Mouse (Mus musculus) embryonic facial prominence, embryonic 12.5 days (tissue): ENCODE measurements around the gene Ahnak. TPM values are rescaled to one million over a fixed set of nuclear protein-coding genes. Genes with fewer than 3 reads are reported as not detected.
A peak's percentile ranks its signal among the peaks of the same experiment; 100 is the strongest.
"Not testable (repeated sequence)": the region's sequence is repeated elsewhere in the genome, so short reads cannot be mapped to it uniquely, and the experiment has no call there.

Experiments used
- ATAC-seq: fragments of 200-750 bp; cut with Nextera tagmentation; 2 replicates; pipeline ENCODE4 v1.8.0; 2017; ENCODE audit not compliant: insufficient number of reproducible peaks, insufficient read depth, low FRiP score, low TSS enrichment
- H3K27ac ChIP-seq: fragments of 300-500 bp; sonication (generic); 2 replicates; pipeline ENCODE4 v1.5.1; 2016; ENCODE audit warnings: mild to moderate bottlenecking
- H3K27me3 ChIP-seq: fragments of 300-500 bp; sonication (generic); 2 replicates; pipeline ENCODE4 v1.6.1; 2016; ENCODE audit warnings: mild to moderate bottlenecking, moderate library complexity
- H3K36me3 ChIP-seq: fragments of 300-500 bp; sonication (generic); 2 replicates; pipeline ENCODE4 v1.6.1; 2016; ENCODE audit warnings: mild to moderate bottlenecking
- H3K4me1 ChIP-seq: fragments of 300-500 bp; sonication (generic); 2 replicates; pipeline ENCODE4 v1.6.1; 2016
- H3K4me2 ChIP-seq: fragments of 300-500 bp; sonication (generic); replicated peaks from 2 replicates; pipeline ENCODE4 v1.6.1; 2016; ENCODE audit warnings: mild to moderate bottlenecking, moderate library complexity
- H3K4me3 ChIP-seq: fragments of 300-500 bp; sonication (generic); 2 replicates; pipeline ENCODE4 v1.5.1; 2016; ENCODE audit warnings: mild to moderate bottlenecking
- H3K9ac ChIP-seq: fragments of 300-500 bp; sonication (generic); 2 replicates; pipeline ENCODE4 v1.6.1; 2016; ENCODE audit warnings: mild to moderate bottlenecking, moderate library complexity
- H3K9me3 ChIP-seq: fragments of 300-500 bp; sonication (generic); 2 replicates; pipeline ENCODE4 v1.6.1; 2016; ENCODE audit warnings: mild to moderate bottlenecking, moderate library complexity
- WGBS: fragments of 180-500 bp; shearing (Covaris S2); methylation state at CpG from one replicate; pipeline ENCODE4 v1.1.7; 2016; 5-methylcytosine and 5-hydroxymethylcytosine counted together
- polyA plus RNA-seq: library from polyadenylated mRNA; unstranded; fragments of >200 nt; fragmentation: Nextera tagmentation; extraction: Ambion mirVana; gene quantifications from 2 replicates; pipeline ENCODE4 v1.2.1, GENCODE M21; 2016

Ahnak gene
- polyA plus RNA-seq, 1 experiment from 2014 or later = 27.7 TPM

DNA sequence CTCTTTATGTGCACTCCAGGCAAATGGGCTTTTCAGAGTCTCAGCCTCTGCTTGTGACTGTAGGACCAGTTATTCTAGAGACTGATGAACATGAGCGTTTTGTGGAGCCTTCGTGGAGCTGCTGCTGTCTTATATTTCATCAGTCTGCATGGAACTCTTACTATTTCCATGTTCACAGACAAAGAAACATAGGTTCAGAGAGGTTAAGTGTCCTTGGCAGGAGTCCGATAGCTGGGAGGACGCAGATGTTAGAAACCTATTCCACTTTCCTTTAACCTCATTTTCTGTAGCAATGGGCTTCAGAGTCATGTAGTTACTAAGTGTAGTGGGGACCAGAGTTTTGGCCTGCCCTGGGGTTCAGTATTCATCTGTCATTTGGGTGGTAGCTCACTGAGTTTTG is 10.1 kb downstream of the Ahnak start:
- Histone ChIP-seq H3K27ac (no peak overlapping the region), H3K4me2 (no peak overlapping the region), H3K36me3 (peaks cover 48% of the 10 kb centered on the region), H3K4me1 (peaks cover 21% of the 10 kb centered on the region), H3K9me3 (no peaks in the 10 kb centered on the region), H3K4me3 (no peak overlapping the region), H3K27me3 (no peaks in the 10 kb centered on the region), H3K9ac (no peak overlapping the region)
- 88% methylated on average over 4 of the region's 4 CpGs for WGBS
- no peak for ATAC-seq

DNA sequence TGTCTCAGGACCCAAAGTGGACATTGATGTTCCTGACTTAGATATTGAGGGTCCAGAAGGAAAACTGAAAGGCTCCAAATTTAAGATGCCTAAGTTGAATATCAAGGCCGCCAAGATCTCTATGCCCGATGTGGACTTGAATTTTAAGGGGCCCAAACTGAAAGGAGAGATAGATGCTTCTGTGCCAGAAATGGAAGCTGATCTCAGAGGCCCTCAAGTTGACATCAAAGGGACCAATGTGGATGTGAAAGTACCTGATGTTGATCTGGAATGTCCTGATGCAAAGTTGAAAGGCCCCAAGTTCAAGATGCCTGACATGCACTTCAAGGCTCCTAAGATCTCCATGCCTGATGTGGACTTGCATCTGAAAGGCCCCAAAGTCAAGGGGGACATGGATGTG is 17.8 kb downstream of the Ahnak start:
- H3K27ac ChIP-seq, H3K4me3 ChIP-seq, H3K27me3 ChIP-seq, H3K4me2 ChIP-seq, H3K9ac ChIP-seq, ATAC-seq, H3K4me1 ChIP-seq, H3K9me3 ChIP-seq: not testable (repeated sequence)
- H3K36me3 ChIP-seq = peaks cover 65% of the 10 kb centered on the region
- WGBS = 92% methylated on average over 2 of the region's 2 CpGs

DNA sequence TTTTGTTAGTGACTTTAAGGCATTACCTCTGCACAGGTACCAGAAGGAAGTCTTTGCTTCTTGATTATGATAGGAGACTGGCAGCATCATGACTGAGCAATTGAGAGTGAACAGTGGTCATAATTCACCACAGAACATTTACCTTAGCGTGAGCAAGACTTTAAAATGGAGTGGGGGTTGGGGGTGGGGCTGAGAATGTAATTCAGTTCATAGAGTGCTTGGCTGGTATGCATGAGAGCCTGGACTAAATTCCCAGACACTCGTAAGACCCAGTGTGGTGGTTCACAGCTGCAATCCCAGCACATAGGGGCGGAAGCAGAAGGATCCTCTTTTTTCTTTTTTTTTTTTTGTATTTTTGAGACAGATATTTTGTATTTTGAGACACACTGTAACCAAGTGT is 30.2 kb downstream of the Ahnak start:
- Histone ChIP-seq H3K27ac (no peak overlapping the region), H3K4me2 (no peak overlapping the region), H3K9ac (no peak overlapping the region), H3K4me1 (no peaks in the 10 kb centered on the region), H3K9me3 (no peaks in the 10 kb centered on the region), H3K4me3 (no peak overlapping the region), H3K27me3 (no peaks in the 10 kb centered on the region), H3K36me3 (peaks cover 49% of the 10 kb centered on the region)
- 84% methylated on average over 3 of the region's 3 CpGs for WGBS
- no peak for ATAC-seq

DNA sequence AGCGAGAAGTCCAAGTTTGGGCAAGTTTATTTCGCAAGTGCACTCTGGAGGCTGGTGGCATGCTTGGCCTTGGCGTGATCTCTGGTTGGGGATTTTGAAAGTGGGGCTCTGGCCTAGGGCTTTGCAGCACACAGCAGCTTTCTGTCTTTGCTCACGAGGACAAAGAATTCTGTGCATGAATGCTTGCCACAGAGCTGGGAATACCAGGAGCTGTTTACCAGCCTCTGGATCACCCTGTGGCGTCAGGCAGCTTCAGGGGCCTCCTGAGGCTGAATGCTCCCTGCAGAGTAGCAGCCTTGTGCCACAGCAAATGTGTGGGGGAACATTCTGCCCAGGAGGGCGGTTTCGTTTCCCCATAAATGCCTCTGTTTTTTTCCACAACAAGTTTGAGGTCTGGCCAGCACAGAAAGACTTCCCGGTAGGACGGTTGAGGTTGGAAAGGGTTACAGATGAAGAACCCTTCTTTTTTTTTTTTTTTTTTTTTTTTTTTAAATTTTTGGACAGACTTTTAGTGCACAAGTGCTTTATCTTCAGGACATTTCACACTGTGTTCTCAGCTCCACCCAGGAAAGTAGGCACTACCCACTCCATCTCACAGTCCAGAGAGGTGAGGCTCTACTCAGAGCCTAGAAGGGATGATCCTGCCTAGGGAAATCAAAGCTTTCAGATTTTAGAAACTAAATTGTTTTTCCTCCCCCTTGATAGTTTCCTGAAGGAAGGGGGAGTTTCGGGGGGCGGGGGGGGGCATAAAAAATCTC is 34.1 kb downstream of the Ahnak start:
- no peaks in the 10 kb centered on the region for H3K27me3 ChIP-seq
- no peak for ATAC-seq
- 59% methylated on average over 11 of the region's 11 CpGs for WGBS
- no peak overlapping the region for H3K4me3 ChIP-seq
- H3K4me2 ChIP-seq = no peak overlapping the region
- no peaks in the 10 kb centered on the region for H3K9me3 ChIP-seq
- H3K9ac ChIP-seq = no peak overlapping the region
- peaks cover 13% of the 10 kb centered on the region; the same call in 1 of the 2 replicates for H3K4me1 ChIP-seq
- peaks cover 16% of the 10 kb centered on the region for H3K36me3 ChIP-seq
- no peak overlapping the region; the same call in 1 of the 2 replicates for H3K27ac ChIP-seq

DNA sequence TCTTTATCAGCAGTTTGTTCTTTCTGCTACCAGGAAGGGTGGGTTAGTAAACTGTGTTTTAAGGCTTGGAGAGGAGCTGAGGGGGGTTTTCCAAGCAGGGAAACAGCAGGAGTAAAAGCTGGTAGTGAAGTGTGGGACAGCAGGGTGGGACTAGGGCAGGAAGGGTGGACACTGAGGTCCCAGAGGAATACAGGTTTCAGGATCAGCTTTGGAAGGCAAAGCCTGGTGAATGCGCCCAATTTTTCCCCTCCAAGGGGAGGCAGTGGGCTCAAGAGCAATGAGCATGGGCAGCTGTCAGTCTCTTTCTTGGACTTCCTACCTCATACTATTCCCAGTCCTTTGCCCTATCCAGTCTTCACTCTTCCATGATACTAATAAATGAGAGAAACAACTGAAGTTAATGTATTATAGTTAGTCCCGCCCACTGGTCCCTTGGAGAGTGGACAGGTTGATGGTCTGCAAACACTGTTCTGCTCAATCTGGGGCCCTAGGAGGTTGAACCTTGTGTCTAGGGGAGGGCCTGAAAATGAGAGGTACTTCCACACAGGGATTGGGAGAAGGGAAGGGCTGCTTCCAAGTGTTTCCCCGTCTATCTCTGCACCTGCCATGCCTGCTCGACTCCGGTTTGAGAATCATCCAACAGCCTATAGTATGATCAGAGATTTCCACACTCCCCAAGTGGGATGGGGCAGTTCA is 36.6 kb downstream of the Ahnak start:
- H3K9ac ChIP-seq = no peak overlapping the region
- H3K9me3 ChIP-seq = no peaks in the 10 kb centered on the region
- 88% methylated on average over 5 of the region's 5 CpGs for WGBS
- no peak overlapping the region for H3K27ac ChIP-seq
- peaks cover 13% of the 10 kb centered on the region; the same call in 1 of the 2 replicates for H3K4me1 ChIP-seq
- H3K4me2 ChIP-seq = no peak overlapping the region
- ATAC-seq = no peak
- H3K4me3 ChIP-seq = no peak overlapping the region
- 0 out of 2 replicates have a peak, but pooled peaks cover 5% of the 10 kb centered on the region for H3K36me3 ChIP-seq
- H3K27me3 ChIP-seq = no peaks in the 10 kb centered on the region

DNA sequence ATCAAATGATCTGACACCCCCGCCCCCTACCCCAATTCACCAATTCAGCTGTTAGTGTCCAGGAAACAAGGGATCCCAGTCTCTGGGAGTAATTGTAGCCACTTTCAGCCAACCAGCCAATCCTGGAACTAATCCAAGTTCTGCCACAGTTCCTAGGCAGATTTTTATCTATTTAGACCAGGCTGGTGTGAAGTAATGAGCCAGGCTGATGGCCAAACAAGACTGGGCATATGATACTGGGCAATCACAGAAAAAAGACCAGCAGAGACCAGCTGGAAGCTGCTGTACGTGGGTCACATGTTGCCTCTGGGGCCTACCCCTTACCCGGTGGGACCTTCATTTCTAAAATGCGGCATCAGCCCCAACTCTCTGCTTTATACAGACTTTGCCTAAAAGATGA is 37.5 kb downstream of the Ahnak start:
- 71% methylated on average over 4 of the region's 4 CpGs for WGBS
- H3K9me3 ChIP-seq = no peaks in the 10 kb centered on the region
- 0 out of 2 replicates have a peak, but pooled peaks have one; percentile 52 for ATAC-seq
- no peaks in the 10 kb centered on the region for H3K27me3 ChIP-seq
- no peak overlapping the region for H3K4me2 ChIP-seq
- H3K27ac ChIP-seq = no peak overlapping the region
- no peak overlapping the region for H3K9ac ChIP-seq
- H3K4me1 ChIP-seq = peaks cover 13% of the 10 kb centered on the region; the same call in 1 of the 2 replicates
- no peak overlapping the region for H3K4me3 ChIP-seq
- no peaks in the 10 kb centered on the region for H3K36me3 ChIP-seq

DNA sequence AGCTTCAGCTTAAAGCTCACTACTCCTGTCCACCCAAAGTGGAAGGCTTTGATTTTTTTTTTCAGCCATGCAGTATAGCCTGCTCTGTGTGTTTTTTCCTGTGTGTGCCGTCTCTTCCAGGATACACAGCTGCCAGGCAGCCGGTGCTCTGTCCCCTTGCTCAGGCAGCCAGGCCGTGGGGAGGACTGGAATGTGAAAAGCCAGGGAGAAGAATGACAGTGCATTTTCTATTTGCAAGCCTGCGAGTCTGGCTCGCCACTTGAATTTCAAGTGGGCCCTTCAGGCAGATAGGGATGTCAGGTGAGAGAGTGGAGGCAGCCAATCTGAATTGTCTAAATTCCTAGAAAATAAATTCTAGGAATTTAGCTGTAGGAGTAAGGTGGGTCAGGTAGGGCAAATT is 38.7 kb downstream of the Ahnak start:
- H3K27ac ChIP-seq = no peak overlapping the region
- no peak for ATAC-seq
- H3K36me3 ChIP-seq = no peaks in the 10 kb centered on the region
- no peak overlapping the region for H3K9ac ChIP-seq
- no peak overlapping the region for H3K4me2 ChIP-seq
- H3K27me3 ChIP-seq = no peaks in the 10 kb centered on the region
- 18% methylated on average over 5 of the region's 5 CpGs for WGBS
- no peak overlapping the region for H3K4me3 ChIP-seq
- H3K9me3 ChIP-seq = no peaks in the 10 kb centered on the region
- H3K4me1 ChIP-seq = peaks cover 16% of the 10 kb centered on the region; the same call in 1 of the 2 replicates

DNA sequence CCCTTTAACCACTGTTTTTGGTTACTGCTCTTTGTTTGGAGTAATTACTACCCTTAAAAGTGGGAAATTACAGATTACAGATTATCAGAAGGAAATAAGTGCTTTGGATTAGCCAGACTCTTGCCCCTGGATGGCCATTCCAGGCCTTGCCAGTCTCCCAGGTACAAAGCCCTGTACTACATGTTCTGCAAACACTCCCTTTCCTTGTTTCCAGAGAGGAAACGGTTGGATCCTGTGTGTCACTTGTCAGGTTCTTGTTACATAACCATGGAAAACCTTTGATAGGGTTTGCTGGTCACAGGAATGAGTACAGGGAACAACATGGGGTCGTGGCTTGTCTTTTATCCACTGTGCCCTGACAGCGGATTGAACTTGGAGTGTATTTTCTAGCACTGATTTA is 39.3 kb downstream of the Ahnak start:
- Histone ChIP-seq H3K27me3 (no peaks in the 10 kb centered on the region), H3K9me3 (no peaks in the 10 kb centered on the region), H3K27ac (no peak overlapping the region), H3K36me3 (no peaks in the 10 kb centered on the region), H3K9ac (no peak overlapping the region), H3K4me2 (no peak overlapping the region), H3K4me1 (peaks cover 17% of the 10 kb centered on the region; the same call in 1 of the 2 replicates), H3K4me3 (no peak overlapping the region)
- ATAC-seq = no peak
- WGBS = 70% methylated on average over 3 of the region's 3 CpGs

DNA sequence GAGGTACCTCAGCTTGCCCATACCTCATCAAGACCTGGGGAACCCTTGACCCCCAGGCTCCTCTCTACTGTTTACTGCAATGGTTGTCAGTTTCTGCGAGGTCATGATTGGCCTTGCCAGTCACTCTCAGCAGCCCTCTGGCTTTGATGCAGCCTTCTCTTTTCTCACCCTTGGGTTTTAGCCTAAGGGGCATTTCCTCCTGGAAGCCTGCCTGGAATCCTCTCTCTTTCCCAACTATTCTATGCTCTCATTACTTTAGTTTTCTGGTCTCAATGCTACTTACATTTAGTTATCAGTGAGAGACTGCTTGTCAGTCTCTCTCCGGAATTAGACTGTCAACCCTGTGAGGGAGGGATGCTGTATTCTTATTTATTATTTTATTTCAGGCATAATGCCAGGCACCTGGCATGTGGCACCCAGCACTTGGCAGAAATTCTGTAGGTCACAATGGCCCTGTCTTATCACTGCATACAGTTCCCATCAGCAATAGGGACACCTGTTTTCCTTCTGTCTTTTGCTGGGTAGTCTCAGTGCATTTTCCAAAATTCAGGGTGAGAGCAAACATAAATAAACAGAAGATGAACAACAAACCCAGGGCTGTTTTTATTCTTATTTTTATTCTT is 40.7 kb downstream of the Ahnak start:
- Histone ChIP-seq H3K4me3 (no peak overlapping the region), H3K27me3 (no peaks in the 10 kb centered on the region), H3K4me1 (peaks cover 18% of the 10 kb centered on the region; the same call in 1 of the 2 replicates), H3K27ac (no peak overlapping the region), H3K9ac (no peak overlapping the region), H3K4me2 (no peak overlapping the region), H3K9me3 (no peaks in the 10 kb centered on the region), H3K36me3 (no peaks in the 10 kb centered on the region)
- ATAC-seq = no peak
- WGBS = 70% methylated on average over 2 of the region's 2 CpGs

DNA sequence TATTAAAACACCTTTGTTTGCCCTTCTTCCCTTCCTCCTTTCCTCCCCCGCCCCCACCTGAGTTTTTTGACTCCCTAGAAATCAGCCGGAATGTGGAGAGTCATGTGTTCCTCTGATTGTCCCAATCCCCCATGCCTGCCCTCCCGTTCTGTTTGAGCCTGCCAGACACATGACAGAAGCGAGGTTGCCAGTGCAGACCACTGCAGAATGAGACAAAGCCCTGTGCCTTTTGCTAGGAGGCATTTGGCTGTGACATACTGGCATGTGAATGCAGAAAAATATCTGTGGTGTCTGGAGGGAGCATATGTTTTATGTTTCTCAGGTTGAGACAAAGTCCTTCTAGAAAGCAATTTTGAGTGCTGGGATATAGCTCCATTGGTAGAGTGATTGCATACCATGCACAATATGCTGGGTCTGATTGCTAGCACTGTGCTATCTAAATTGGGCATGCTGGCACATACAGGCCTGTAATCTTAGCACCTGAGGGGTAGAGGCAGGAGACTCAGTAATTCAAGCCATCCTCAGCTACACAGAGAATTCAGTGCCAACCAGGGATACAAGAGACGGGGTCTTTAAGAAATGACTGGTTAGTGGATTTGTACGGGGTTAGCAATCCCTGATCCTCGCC is 43.5 kb downstream of the Ahnak start:
- Histone ChIP-seq H3K4me2 (no peak overlapping the region), H3K9ac (no peak overlapping the region), H3K27me3 (no peaks in the 10 kb centered on the region), H3K36me3 (no peaks in the 10 kb centered on the region), H3K4me3 (no peak overlapping the region), H3K9me3 (no peaks in the 10 kb centered on the region), H3K27ac (no peak overlapping the region), H3K4me1 (peaks cover 5% of the 10 kb centered on the region; the same call in 1 of the 2 replicates)
- 37% methylated on average over 7 of the region's 7 CpGs for WGBS
- no peak for ATAC-seq

DNA sequence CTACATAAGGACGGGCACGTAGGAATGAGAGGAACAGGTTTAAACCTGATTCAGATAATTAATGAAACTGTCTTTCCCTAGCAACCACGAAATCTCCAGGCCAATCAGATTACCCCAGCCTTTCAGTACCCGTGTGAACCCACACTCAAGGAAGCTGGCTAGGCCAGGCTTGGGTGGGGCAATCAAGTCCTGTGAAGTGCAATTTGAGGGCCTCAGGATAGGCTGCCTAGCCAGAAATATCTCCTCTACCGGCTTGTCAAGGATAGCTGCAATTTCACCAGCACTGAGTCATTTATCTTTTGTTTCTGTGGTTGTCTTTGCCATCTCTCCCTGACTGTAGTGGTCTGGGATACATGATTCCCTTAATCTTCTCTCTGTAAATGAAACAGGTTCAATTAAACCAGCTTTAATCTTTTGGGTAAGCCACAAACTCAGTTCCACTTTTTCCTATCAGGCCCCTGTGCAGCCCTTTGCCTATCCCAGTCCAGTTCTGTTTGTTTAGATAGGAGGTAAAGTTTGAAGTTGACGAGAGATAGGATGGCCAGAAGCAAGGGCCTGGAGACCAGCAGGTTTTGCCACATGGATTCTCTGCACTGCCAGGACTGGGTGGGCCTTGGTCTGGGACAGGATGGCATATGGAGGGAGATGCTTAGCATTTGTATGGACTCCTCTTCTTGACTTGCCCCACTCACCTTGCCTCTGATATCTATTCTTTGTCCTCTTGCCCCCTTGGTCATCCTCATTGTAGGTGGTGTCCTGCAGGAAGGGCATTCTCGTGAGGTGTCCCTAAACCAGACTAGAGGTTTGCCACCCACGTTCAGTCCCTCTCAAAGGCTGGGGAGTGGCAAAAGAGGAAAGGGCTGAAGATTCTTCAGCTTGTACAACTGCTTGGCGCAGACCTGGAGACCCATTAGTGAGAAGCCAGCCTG is 44.6 kb downstream of the Ahnak start:
- no peaks in the 10 kb centered on the region for H3K9me3 ChIP-seq
- no peak overlapping the region for H3K4me3 ChIP-seq
- H3K27ac ChIP-seq = no peak overlapping the region
- no peak overlapping the region for H3K4me2 ChIP-seq
- no peak for ATAC-seq
- H3K27me3 ChIP-seq = no peaks in the 10 kb centered on the region
- H3K36me3 ChIP-seq = no peaks in the 10 kb centered on the region
- 62% methylated on average over 9 of the region's 9 CpGs for WGBS
- no peak overlapping the region for H3K9ac ChIP-seq
- peaks cover 5% of the 10 kb centered on the region; the same call in 1 of the 2 replicates for H3K4me1 ChIP-seq
